Mouse (Mus musculus) erythroblast, embryonic 14.5 days (primary cell): ENCODE measurements at regions not wholly inside any gene's neighbourhood (a gene's known extent, or its start where the extent isn't known, plus 50 kb on each side); places are given as distances from the start of the nearest gene placed in this dataset.

ENCODE experiments used
- GATA1 ChIP-seq: IDR thresholded peaks from 2 replicates; pipeline ENCODE4 v1.6.1; 2012; ENCODE audit warnings: low read length, inconsistent platforms, mixed read lengths
- TAL1 ChIP-seq: IDR thresholded peaks from 3 replicates; pipeline ENCODE4 v1.6.1; 2012; ENCODE audit warnings: low read length, inconsistent platforms, mixed read lengths

- TF ChIP-seq GATA1 (no peak), TAL1 (no peak)
These were observed 281.8 kb downstream of the Adgb start for GRCm38 (mm10) chr10:10190308-10190707.
